Mouse (Mus musculus) kidney, embryonic 16.5 days (tissue): ENCODE measurements around the gene Pom121l2. TPM values are rescaled to one million over a fixed set of nuclear protein-coding genes. Genes with fewer than 3 reads are reported as not detected.
"Not testable (repeated sequence)": the region's sequence is repeated elsewhere in the genome, so short reads cannot be mapped to it uniquely, and the experiment has no call there.

ENCODE experiments used
- ATAC-seq: fragments of 200-750 bp; cut with Nextera tagmentation; 2 replicates; pipeline ENCODE4 v1.8.0; 2017; ENCODE audit warnings: moderate TSS enrichment; ENCODE audit not compliant: low FRiP score, low TSS enrichment
- H3K27ac ChIP-seq: fragments of 300-500 bp; sonication (generic); 2 replicates; pipeline ENCODE4 v1.5.1; 2014; ENCODE audit warnings: low read length
- H3K27me3 ChIP-seq: fragments of 300-500 bp; sonication (generic); 2 replicates; pipeline ENCODE4 v1.6.1; 2014; ENCODE audit warnings: low read length, control low read depth, mixed read lengths; ENCODE audit not compliant: insufficient read depth
- H3K36me3 ChIP-seq: fragments of 300-500 bp; sonication (generic); 2 replicates; pipeline ENCODE4 v1.6.1; 2014; ENCODE audit warnings: low read length, control low read depth, mixed read lengths; ENCODE audit not compliant: insufficient read depth
- H3K4me1 ChIP-seq: fragments of 300-500 bp; sonication (generic); 2 replicates; pipeline ENCODE4 v1.6.1; 2014; ENCODE audit warnings: low read length, control low read depth, mixed read lengths; ENCODE audit not compliant: insufficient read depth
- H3K4me2 ChIP-seq: fragments of 300-500 bp; sonication (generic); replicated peaks from 2 replicates; pipeline ENCODE4 v1.6.1; 2014; ENCODE audit warnings: low read depth, low read length
- H3K4me3 ChIP-seq: fragments of 300-500 bp; sonication (generic); 2 replicates; pipeline ENCODE4 v1.5.1; 2014; ENCODE audit warnings: mild to moderate bottlenecking, low read length
- H3K9ac ChIP-seq: fragments of 300-500 bp; sonication (generic); replicated peaks from 2 replicates; pipeline ENCODE4 v1.6.1; 2014; ENCODE audit warnings: low read length
- H3K9me3 ChIP-seq: fragments of 300-500 bp; sonication (generic); 2 replicates; pipeline ENCODE4 v1.6.1; 2016; ENCODE audit warnings: low read length, control low read depth
- WGBS: fragments of 180-500 bp; shearing (Covaris S2); extraction: QIAGEN DNeasy Blood & Tissue Kit; methylation state at CpG from one replicate; pipeline ENCODE4 v1.1.7; 2014; 5-methylcytosine and 5-hydroxymethylcytosine counted together
- polyA plus RNA-seq: library from polyadenylated mRNA; unstranded; fragments of >200 nt; fragmentation: Nextera tagmentation; extraction: Ambion mirVana; gene quantifications from 2 replicates; pipeline ENCODE4 v1.2.1, GENCODE M21; 2015

Gene Pom121l2
- polyA plus RNA-seq, 1 experiment from 2014 or later, result 0.15 TPM

GRCm38 (mm10) chr13:22029928-22030327 lies 48.9 kb downstream of the Pom121l2 start:
- Histone ChIP-seq H3K27ac (no peak overlapping the region), H3K4me2 (no peak overlapping the region), H3K4me3 (no peak overlapping the region), H3K4me1 (peaks cover 19% of the 10 kb centered on the region), H3K9ac (no peak overlapping the region), H3K36me3 (no peaks in the 10 kb centered on the region), H3K27me3 (no peaks in the 10 kb centered on the region), H3K9me3 (no peaks in the 10 kb centered on the region)
- WGBS, result 52% methylated on average over 8 of the region's 8 CpGs
- no peak for ATAC-seq

GRCm38 (mm10) chr13:22030493-22030892 lies 49.5 kb downstream of the Pom121l2 start:
- Histone ChIP-seq H3K36me3 (no peaks in the 10 kb centered on the region), H3K27me3 (no peaks in the 10 kb centered on the region), H3K27ac (no peak overlapping the region), H3K4me1 (peaks cover 19% of the 10 kb centered on the region), H3K9me3 (no peaks in the 10 kb centered on the region), H3K4me3 (no peak overlapping the region), H3K9ac (no peak overlapping the region), H3K4me2 (no peak overlapping the region)
- 10% methylated on average over 4 of the region's 4 CpGs for WGBS
- ATAC-seq, result no peak

DNA sequence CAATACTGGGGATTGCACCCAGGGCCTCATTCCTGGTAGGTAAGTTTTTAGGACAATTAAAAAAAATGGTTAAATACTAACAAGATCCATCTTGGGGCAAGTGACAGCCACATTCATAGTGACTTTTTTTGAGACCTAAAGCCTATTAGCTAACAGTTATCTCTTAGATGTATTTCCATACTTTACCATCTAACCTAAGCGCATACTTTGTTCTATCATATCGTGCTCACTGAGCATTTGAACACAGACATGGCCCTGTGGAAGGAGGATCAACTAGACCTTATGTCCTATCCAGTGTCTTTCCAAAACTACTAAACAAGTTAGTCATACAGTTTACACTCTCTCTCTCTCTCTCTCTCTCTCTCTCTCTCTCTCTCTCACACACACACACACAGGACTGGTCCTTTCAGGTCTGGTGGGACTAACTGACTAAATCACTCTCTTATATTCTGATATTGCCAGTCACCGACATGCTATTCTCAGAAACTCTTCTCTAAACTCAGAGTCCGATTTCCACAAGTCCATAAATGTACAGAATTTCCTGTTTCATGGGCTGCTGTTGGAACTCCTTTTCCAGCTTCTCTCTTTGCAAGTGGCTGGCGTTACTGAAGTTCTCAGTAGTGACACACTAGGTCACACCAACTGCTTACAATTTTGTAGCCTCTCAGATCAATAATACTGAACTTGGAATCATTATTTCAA lies 52.9 kb downstream of the Pom121l2 start:
- peak overlapping the region; percentile 70 for H3K4me2 ChIP-seq
- ATAC-seq, result no peak

DNA sequence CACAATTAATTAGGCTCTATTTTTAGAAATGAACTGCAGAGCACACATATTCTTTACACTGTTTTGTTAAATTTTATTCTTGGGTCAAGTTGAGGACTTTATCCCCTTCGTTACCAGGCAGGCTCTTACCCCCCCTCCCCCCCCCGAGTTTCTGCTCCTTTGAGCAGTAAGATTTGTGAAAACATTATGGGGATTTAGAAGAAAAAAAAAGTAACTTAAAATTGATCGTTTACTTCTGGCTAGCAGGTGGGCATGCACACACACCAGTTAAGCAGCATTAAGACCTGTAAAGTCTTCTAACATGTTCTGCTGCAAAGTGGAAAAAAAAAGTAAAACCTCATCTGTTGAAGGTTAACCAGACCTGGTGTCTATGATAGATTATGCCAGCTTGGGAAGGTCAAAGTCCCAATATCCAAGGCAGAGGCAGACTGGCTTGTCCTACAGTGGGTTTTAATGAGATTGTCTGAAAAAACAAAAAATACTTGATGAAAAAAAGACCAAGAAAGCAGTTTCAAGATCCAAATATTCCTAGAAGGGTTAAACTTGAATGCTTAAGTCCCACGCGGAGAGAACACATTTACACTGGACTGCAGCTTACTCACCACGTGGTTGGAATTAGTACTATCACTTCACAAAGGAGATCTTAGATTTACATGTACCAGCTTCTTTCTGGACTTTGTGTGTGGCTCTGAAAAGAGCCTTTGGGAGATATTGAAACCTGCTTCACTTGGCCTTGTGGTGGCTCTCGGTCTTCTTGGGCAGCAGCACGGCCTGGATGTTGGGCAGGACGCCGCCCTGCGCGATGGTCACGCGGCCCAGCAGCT lies 53.7 kb downstream of the Pom121l2 start:
- Histone ChIP-seq H3K4me3 (peak overlapping the region; percentile 55), H3K4me1 (peaks cover 25% of the 10 kb centered on the region), H3K27me3 (no peaks in the 10 kb centered on the region), H3K36me3 (no peaks in the 10 kb centered on the region), H3K9ac (peak overlapping the region; percentile 74), H3K4me2 (peak overlapping the region; percentile 70), H3K27ac (peak overlapping the region; percentile 94), H3K9me3 (no peaks in the 10 kb centered on the region)
- 0% methylated on average over 12 of the region's 14 CpGs for WGBS
- peak; percentile 24 for ATAC-seq

More for the DNA sequence above, 52.9 kb downstream of the Pom121l2 start:
- WGBS, result 42% methylated on average over 5 of the region's 5 CpGs
- Histone ChIP-seq H3K36me3 (no peaks in the 10 kb centered on the region), H3K9ac (peak overlapping the region; percentile 74), H3K4me3 (peak overlapping the region; percentile 55), H3K9me3 (no peaks in the 10 kb centered on the region), H3K27me3 (no peaks in the 10 kb centered on the region), H3K4me1 (peaks cover 30% of the 10 kb centered on the region), H3K27ac (peak overlapping the region; percentile 94)

GRCm38 (mm10) chr13:22035267-22036148 lies 54.5 kb downstream of the Pom121l2 start, which contains the start of the genes Hist1h2ah and Hist1h2bk:
TSS of gene Hist1h2ah (minus strand) at chr13:22035568.
TSS of gene Hist1h2bk (plus strand) at chr13:22035870.
- not testable (repeated sequence) for H3K27me3 ChIP-seq, H3K36me3 ChIP-seq, H3K9me3 ChIP-seq
- Histone ChIP-seq H3K27ac (peak within 1 kb of the TSS; percentile 94), H3K9ac (peak within 1 kb of the TSS; percentile 74), H3K4me3 (peak within 1 kb of the TSS; percentile 55), H3K4me1 (peaks cover 33% of the 10 kb centered on the region), H3K4me2 (peak within 1 kb of the TSS; percentile 71)
- WGBS, result under 1% methylated on average over 19 of the region's 69 CpGs
- ATAC-seq, result peak; percentile 98

DNA sequence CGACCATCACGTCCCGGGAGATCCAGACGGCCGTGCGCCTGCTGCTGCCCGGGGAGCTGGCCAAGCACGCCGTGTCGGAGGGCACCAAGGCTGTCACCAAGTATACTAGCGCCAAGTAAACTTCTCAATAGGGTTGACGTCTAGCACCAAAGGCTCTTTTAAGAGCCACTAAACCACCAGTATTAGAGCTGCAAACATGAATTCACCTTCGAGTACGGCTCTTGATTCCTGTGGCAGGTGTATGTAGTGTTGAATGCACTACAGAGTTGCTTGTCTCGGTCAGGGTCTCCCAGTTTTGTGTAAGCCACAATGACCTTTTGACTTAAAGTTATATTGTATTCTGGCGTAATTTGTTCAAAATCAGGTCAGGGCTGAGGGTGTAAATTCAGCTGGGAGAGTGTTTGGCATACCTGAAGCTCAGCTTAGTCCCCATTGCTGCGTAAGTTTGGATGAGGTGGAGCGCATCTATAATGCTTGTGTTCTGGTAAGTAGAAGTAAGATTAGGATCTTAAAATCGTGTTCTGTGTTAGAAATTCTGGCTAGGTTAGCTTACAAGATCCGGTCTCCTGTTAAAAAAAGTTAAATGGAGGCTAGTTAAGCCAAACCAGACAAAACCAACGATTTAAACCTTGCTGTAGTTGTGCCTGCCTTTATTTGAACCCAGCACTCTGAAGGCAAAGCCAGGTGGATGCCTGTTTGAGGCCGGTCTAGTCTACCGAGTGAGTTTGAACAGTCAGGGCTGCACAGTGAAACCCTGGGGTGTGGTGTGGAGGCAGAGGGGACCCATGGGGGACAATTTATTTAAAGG lies 55.4 kb downstream of the Pom121l2 start:
- Histone ChIP-seq H3K27ac (peak overlapping the region; percentile 94), H3K4me3 (peak overlapping the region; percentile 46), H3K36me3 (no peaks in the 10 kb centered on the region), H3K9me3 (no peaks in the 10 kb centered on the region), H3K27me3 (no peaks in the 10 kb centered on the region), H3K9ac (peak overlapping the region; percentile 66), H3K4me2 (peak overlapping the region; percentile 71), H3K4me1 (peaks cover 33% of the 10 kb centered on the region)
- 4% methylated on average over 17 of the region's 23 CpGs for WGBS
- peak; percentile 13; the same call in 1 of the 2 replicates for ATAC-seq

- Histone ChIP-seq H3K4me2 (peak overlapping the region; percentile 71), H3K27ac (peak overlapping the region; percentile 94), H3K4me3 (peak overlapping the region; percentile 46), H3K36me3 (no peaks in the 10 kb centered on the region), H3K9ac (peak overlapping the region; percentile 66; the same call in 1 of the 2 replicates), H3K4me1 (peaks cover 37% of the 10 kb centered on the region), H3K9me3 (no peaks in the 10 kb centered on the region), H3K27me3 (no peaks in the 10 kb centered on the region)
- 51% methylated on average over 3 of the region's 3 CpGs for WGBS
- ATAC-seq, result no peak
Observed at GRCm38 (mm10) chr13:22036986-22037385, 56.0 kb downstream of the Pom121l2 start.

GRCm38 (mm10) chr13:22037415-22037814 lies 56.4 kb downstream of the Pom121l2 start:
- Histone ChIP-seq H3K4me3 (no peak overlapping the region), H3K27ac (peak overlapping the region; percentile 61), H3K9me3 (no peaks in the 10 kb centered on the region), H3K4me2 (no peak overlapping the region), H3K27me3 (no peaks in the 10 kb centered on the region), H3K4me1 (peaks cover 40% of the 10 kb centered on the region), H3K36me3 (no peaks in the 10 kb centered on the region), H3K9ac (no peak overlapping the region)
- ATAC-seq, result no peak
- WGBS, result 48% methylated on average over 2 of the region's 2 CpGs
